Mouse (Mus musculus) layer of hippocampus, adult 18-20 months (tissue): ENCODE measurements at regions not wholly inside any gene's neighbourhood (a gene's known extent, or its start where the extent isn't known, plus 50 kb on each side); places are given as distances from the start of the nearest gene placed in this dataset.
"Not testable (repeated sequence)": the region's sequence is repeated elsewhere in the genome, so short reads cannot be mapped to it uniquely, and the experiment has no call there.

Source experiments
- DNase-seq, 2 experiments: peaks; one replicate each; pipeline ENCODE4 v3.0.0; 2022; ENCODE audit warnings: low spot score in 2 of 2

GRCm38 (mm10) chr3:8006708-8007395, 1386.6 kb upstream of the 1700008P02Rik start:
- no peak for DNase-seq

DNA sequence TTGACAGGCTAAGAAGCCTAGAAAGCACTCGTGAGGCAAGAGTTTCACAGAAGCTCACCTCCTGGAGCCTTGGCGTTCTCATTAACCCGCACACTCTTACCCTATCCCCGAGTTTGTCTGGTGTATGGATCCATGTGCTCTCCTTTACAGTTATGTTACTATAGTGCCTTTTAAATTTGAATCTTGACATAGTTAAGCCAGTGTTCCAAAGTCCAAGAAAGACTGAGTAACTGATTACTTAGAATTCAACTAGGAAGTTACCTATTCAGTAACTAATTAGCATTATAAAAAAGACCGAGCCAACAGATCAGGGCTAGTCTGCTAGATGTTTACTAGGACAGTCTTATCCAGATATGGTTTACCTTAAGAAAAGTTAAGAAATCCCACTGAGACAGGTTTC, 1386.0 kb upstream of the 1700008P02Rik start:
- DNase-seq = no peak

- not testable (repeated sequence) for DNase-seq
Observed at GRCm38 (mm10) chr3:8005684-8006083, 1385.4 kb upstream of the 1700008P02Rik start.

- DNase-seq = no peak
Observed at GRCm38 (mm10) chr3:8004271-8004670, 1384.0 kb upstream of the 1700008P02Rik start.

- DNase-seq = no peak
Observed at GRCm38 (mm10) chr3:8001027-8001426, 1380.8 kb upstream of the 1700008P02Rik start.

DNA sequence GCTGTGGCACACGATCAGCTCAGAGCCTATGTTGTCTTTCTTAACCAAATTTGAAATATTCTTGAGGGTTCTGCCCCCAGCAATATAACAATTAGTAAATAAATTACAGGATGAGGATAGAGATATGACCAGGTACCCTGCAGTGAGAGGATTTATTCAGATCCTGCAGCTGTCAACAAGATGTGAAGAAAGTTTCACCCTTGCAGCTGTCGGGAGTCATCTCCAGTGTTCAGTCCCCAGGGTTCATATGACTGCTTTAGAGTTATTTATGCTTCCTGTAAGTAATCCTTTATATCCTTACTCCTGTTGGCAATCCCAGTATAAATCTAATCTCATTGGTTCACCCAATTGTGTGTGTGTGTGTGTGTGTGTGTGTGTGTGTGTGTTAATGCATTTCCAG, 1372.1 kb upstream of the 1700008P02Rik start:
- DNase-seq = no peak

DNA sequence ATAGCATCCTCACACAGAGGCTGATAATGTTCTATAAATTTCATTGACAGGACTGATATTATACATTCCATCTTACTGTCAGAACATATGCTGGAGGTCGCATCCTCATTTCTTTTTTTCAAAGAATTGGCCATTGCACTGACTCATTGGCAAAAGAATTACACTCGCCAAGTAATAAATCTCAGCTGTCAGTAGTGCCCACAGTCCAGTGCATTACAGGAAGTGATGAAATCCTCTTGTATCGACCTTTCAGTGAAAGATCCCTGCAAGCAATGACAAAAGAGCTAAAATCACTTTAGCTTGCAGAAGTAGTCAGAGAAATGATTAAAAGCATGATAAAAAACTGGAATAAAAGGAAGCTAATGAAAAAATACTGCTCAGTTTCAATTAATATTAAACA, 1353.0 kb upstream of the 1700008P02Rik start:
- DNase-seq = no peak

DNA sequence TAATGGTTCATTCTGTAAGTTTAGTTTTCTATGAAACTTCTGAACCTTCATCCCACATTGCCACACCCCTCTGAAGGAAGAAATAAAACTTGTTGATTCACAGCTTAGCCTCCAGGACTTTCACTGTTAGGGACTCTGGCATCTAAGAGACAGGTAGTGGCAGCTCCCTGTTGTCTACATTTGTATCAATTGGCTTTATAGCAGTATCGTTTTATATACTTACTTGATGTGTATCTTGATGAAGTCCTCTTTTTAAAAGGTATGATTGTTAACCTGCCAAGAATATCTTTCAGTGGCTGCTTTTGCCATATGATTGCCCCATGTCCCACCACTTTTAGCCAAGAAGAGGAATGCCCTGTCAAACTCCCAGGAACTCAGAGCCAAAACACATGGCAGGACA, 1333.7 kb upstream of the 1700008P02Rik start:
- DNase-seq = no peak

GRCm38 (mm10) chr3:7943646-7944381, 1323.6 kb upstream of the 1700008P02Rik start:
- DNase-seq = no peak
